Mouse (Mus musculus) urinary bladder, postnatal 10 days (tissue): ENCODE data around the gene Itga11.
"Not testable (repeated sequence)": the region's sequence is repeated elsewhere in the genome, so short reads cannot be mapped to it uniquely, and the experiment has no call there.

ENCODE experiments used
- DNase-seq: peaks from one replicate; pipeline ENCODE4 v3.0.0; 2022; ENCODE audit warnings: low spot score

Gene Itga11

DNA sequence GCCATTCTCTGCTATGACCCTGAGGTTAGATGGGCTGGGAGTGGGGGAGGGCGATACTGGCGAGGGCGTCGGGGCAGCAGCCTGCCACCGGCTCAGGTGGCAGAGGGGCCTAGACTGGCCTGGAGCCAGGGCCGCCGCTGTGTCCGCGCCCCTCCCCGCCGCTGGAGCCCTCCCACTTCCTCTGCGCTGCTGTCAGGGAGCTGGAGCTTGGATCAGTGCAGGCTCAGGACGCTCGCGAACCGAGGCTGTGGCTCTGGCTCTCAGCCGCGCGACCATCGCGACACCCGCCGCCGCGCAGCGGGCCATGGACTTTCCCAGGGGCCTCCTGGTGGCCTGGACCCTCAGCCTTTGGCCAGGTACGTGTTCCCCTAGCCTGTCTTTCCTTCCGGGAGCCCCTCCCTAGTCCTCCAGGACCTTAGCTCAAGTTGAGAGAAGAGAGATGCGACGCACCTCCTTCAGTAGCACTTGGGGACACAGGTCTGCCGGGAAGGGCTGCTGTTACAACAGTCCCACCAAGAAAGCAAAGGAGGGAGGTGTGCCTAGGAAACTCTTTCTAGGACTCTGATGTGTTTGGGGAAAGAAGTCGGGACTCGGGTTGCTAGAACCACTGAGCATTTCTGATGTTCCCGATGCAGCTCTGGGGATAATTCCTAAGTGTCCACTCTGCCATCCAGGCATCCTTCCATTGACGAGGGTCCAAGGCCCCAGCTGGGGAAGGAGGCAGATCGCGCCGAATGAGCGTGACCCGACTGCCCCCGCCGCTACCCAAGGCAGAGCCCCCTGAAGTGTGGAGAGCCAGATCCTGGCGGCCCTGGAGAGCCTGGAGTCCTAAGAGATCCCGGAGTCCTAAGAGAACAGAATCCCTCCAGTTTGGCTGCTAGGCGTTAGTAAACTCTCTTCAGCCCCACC is at the start of gene Itga11:
Gene Itga11 (plus strand): TSS at position 186 of the 909 bp plus-strand sequence.
- no peak for DNase-seq

DNA sequence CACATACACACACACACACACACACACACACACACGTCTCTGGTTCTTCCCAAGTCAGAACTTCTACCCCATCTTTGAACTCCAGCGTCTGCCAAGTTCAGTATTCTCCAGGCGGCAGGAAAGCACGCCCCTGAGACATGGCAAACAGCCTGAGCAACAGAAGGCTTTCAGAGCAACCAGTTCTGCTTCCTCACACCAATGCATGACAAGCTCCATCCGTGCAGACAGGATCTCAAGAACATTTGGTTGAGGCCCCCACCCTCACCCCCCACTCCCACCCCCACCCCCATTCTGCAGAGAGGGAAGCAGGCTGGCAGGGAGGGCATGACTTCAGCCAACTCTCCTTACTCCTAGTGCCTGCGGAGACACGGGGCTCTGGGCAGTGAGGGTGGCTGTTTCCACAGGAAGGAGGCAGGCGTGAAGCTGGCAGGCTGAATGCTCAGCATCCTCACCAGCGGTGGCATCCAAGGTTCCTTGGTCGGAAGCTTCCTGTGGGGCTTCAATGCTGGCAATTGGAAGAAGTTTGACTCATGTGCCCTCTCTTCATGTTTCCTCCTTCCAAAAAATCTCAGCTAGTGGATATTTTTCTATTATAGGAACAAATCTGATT is 46.9 kb upstream of the Itga11 start:
- no peak for DNase-seq

DNA sequence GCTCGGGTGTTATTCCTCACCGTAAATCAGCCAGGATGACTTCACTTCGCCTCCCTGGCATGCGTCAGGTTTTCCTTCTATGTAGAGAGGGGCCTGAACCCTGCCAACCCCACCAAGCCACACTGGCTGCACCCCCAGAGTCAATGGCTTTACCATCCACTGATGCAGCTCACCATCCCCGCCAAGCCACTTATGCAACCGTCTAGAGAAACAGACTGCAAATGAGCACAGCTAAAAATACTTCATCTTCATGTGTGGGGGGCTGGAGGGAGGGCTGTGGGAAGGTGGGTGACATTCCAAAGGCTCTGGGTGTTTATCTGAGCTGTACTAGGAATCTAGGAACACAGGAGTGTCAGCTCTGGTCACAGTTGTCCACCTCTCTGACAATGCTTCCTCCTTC is 45.2 kb upstream of the Itga11 start:
- no peak for DNase-seq

DNA sequence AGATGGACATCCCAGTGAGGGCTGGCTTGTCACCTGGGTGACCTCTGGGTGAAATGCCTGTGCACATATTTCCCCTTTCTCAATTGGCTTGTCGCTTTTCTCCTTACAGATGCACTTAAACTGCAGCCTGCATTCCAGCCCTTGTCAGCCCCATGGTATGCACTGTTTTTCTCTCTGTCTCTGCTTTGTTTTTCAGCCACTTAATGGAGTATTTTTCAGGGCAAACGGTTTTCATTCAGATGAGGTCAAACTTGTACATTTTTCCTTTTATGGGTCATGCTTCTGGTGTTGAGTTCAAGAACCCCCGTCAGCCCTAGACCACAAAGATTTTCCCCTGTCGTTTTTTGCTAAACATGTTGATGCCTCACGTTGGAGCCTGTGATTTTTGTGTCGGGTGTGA is 39.6 kb upstream of the Itga11 start:
- no peak for DNase-seq

DNA sequence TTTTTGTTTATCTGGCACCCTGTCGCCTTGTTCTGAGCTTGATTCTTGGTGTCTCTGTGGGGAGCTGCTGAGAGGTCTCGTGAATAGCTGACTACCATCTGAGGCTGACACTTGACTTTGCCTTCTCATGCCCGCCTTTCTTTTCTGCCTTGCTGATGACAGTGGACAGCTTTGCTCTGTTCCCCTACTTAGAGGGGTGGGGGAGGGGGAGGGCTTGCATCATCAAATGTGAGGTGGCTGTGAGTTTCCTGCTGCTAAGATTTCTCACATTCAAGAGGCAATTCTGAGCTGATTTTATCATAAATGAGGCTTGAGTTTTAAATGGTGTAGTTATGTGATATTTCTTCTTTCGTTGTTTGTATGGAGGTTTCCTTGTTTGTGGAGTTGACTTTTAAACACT is 37.9 kb upstream of the Itga11 start:
- DNase-seq, result no peak

DNA sequence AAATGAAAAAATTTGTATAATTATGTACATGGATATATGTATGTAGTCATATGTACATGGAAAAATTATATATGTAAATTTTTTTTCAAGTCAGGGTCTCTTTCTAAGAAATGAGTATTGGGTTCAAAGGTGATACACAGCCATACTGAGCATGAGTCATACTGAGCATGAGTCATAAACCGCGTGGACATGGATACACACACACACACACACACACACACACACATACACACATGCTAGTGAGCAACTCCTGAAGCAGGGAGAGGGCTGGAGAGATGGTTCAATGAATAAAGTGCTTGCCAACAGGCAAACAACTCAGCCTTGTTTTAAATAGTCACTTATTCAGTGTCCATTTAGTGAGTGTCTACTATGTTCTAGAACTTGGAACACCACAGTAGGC is 37.4 kb upstream of the Itga11 start:
- no peak for DNase-seq

DNA sequence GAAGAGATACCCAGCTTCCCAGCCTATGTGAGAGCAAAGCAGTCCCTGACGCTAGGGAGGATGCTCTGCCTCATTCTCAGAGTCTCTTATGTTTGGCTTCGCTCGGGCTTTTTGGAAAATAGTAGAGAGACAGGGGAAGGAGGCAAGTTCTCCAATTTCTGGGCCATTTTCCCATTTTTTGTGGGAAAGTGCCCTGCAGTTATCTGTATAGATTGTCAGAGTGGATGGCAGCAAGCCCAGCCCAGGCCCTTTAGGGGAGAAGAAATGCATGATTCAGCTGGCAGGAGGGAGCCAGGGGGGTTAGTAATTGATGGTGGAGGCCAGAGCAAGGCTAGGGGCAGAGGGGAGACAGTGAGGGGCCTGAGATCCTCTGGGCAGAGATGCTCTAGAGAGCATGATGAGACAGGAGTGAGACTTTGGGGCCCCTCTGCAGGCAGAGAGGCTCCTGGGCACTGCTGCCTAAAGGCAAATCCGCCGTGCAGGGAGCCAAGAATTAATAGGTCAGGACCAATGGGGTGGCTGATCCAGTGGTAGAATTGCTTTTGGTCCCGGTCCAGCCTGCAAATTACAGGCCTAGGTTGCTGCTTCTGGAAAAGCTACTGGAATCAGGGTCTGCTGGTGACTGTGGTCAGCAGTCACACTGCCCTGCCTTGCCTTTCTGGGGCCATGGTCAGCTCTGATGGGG is 31.8 kb upstream of the Itga11 start:
- DNase-seq, result no peak

DNA sequence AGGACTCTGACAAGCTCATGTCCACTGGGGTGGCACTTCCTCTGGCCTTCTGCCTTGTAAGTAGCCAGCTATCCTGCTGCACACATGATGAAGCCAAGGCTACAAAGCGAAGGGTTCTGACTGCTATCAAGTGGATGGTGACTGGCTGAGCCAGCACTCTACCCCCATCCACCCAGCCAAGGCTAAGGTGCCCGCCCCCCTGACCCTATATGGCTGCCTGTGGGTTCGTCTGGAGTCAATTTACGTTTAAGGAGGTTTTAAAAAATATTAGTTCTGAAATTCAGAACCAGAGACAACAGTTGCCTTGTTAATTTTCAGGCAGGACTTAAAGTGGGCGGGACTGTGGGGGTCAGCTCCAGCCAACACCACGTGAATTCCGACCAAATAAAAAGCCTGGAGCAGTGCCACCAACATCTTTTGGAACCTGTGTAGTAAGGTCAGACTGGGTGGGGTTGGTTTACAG is 30.9 kb upstream of the Itga11 start:
- no peak for DNase-seq

DNA sequence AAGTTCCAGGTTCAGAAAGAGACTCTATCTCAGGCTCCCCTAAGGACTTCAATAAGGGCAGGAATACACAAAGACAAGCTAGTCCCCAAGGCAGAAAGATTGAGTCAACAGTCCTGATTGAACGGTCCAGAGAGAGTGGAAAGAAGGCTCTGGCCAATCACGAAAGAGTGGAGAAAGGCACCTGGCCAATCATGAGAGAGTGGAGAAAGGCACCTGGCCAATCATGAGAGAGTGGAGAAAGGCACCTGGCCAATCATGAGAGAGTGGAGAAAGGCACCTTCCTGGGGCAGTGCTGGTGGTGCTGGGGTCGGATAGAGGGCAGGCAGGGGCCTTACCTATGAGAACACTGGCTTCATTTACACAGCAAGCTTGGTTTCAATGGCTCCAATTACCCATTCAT is 28.2 kb upstream of the Itga11 start:
- DNase-seq, result no peak

DNA sequence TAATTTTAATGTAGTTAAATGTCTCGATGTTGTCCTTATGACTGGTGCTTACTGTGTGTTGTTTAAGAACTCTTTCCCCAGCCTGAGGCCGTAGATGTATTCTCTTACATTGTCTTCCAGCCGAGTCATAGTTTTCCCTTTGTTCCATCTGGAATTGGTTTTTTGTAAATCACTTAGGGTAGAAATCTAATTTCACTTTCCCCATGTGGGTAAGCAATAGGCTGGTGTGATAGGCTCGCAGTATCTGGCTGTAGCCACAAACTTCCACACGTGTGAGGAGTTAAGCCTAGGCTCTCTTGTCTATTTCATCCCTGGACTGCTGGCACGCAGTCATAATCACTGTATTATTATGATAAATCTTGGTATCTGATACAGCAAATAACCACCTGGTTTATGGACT is 26.9 kb upstream of the Itga11 start:
- DNase-seq, result no peak

DNA sequence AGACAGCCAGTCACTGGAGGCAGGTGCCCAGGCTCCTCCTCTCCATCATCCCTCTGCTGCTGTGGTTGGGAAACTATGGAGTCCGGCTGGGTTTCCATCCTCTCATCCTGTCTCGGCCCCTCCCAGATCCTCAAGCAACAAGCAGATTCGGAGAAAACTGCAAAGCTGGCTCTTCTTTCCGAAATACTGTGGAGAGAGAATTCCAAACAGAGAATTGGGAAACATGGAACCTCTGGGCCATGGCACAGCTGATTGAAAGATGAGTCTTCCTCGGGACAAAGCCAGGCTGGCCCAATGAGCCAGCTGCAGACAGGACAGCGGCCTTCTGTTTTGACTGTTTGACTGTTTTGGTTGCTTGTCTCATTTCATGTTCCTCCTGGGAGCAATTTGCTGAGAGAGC is 23.3 kb upstream of the Itga11 start:
- no peak for DNase-seq

DNA sequence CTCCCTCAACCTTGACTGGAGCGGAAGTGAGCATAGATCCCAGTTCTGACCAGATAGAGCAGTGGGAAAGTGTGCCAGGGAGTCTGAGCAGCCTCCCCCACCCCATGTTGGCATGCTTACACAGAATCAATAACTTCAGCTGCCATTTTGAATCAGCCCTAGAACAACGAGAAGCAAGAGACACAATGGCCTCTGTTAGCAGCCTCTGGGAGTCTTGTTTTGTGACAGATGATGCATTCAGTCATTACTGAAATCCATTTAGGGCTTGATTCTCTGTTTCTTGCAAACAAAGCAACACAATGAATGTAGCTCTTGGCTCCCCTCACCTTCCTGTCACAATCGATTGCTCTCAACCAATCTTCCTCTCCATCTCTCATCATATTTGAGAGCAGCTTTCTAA is 19.6 kb upstream of the Itga11 start:
- no peak for DNase-seq

DNA sequence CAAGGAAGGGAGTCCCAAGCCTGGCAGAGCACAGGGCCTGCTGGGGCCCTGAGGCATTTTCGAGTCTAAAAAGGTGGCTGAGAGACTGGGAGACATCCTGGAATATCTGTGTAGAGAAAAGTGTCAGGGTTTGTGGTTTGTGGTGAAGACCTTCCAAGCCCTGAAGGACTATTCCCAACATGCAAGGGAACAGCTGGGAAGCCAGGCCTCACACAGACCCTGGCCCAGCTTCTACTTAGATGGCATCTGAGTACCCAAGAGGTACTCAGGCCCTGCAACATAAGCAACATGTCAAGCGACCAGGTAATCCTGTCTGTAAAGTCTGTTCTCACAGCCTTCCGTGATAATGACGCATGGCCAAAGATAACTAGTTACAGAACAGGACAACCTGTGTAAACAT is 18.6 kb upstream of the Itga11 start:
- no peak for DNase-seq

DNA sequence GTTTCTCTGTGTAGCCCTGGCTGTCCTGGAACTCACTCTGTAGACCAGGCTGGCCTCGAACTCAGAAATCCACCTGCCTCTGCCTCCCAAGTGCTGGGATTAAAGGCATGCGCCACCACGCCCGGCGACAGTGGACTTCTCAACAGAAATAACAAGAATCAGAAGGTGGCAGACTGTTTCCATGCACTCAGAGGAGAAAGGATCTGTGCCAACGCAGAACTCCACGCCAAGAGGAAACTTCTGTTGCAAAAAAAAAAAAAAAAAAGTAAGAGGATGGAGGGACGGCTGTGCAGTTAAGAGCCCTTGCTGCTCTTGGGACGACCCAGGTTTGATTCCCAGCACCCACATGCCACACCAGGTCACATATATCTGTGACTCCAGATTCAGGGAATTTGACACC is 16.7 kb upstream of the Itga11 start:
- not testable (repeated sequence) for DNase-seq

DNA sequence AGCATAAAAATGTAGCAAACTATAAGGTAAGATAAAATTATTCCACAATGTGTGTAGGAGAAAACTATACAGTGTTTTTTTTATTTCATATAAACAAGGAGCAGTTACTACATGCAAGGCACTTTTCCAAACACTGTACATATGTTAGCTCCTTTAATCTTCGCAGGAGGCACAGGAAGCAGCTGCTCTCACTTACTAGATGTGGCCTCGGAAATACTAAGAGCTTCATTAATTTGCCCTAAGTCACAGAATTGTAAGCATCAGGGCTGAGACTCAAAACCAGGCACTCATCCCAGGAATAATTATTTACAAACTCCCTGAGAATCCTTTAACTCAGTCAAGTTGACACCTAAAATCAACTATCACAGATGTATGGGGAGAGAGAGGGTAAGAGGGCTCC is 14.2 kb upstream of the Itga11 start:
- DNase-seq, result no peak

DNA sequence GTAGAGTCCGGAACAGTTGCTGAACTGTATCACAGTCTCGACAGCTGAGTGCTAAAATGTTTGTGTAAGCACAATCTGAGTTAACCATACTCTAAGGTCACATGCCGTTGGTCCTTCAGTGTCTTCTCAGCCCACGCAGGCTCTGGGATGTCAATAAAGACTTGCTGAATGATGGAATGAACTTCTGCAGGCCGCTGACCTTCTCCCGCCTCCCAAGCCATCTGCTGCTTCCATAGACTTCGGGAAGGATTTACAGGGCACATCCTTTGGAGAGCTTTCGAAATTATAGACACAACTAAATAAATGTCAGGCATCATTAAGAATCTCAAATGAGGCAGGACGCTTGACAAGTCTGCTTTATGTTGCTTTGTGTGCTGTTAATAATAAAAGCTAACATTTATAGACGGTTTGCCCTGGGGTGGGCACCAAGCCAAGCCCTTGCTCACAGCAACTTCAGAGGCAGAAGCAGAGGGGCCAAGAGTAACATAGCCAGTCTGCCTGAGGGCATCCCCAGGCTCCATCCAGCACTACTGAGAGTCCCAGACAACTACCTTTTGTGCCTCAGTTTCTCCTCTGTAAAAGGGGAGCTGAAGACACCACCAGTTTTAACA is 13.4 kb upstream of the Itga11 start:
- no peak for DNase-seq

DNA sequence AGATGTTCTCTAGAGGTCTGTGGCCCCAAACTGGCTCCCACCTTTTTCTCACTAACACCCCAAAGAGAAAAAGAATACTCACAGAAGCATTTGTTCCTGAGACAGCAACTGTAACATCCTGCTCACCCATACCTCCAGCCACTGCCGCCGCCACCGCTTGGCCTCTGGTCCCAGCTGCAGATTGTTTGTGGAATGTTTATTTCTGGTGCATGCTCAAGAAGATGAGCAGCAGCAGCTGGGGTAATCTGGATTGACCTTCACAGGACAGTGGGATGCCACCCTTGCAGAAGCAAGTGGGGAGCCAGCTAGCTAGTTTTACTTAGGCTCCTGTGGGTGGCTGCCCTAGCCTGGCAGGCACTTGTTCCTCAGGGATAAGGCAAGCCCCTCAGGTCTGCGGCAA is 11.7 kb upstream of the Itga11 start:
- DNase-seq, result no peak

DNA sequence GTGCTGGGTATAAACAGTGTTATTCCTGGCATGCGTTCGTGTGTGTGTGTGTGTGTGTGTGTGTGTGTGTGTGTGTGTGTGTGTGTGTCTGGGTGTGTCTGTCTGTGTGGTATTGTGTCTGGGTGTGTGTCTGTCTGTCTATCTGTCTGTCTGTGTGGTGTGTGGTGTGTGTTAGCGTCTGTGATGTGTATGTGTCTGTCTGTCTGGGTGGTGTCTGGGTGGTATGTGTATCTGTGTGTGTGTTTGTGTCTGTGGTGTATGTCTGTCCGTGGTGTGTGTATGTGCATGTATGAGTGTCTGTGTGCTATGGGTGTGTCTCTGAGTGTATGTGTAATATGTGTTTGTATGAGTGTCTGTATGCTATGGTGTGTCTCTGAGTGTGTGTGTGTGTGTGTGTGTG is 9.1 kb upstream of the Itga11 start:
- no peak for DNase-seq

DNA sequence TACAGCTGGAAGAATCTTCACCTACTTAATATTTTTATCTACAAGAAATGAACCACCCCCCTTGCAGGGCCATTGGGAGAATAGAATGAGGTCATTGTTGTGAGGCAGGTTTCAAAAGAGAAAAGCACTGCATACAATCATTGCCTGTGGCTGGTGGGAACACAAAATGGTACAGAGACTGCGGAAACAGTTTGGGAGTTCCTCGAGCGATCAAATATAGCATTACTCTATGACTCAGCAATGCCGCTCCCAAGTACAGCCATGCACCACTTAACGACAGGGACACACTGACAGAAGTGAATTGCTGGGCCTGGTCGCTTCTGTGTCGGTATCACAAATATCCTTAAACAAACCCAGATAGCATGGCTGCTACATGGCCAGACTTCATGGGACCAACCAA is 4.4 kb upstream of the Itga11 start:
- no peak for DNase-seq

DNA sequence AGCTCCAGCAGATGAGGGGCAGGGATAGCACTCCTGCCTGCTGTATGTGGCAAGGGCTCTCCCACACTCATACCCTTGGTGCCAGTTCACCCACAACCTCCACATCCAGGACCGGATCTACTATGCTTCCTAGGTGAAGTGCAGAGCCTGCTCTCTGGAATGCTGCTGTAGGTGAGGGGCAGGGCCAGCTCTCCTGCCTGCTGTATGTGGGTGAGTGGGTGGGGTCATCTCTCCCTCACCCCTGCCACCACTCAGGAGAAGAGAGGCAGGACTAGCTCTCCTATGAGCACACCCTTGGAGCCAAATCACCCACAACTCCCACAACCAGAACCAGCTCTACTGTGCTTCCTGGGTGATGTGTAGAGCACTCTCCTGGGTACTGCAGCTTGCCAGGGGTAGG is 2.5 kb upstream of the Itga11 start:
- DNase-seq, result no peak

DNA sequence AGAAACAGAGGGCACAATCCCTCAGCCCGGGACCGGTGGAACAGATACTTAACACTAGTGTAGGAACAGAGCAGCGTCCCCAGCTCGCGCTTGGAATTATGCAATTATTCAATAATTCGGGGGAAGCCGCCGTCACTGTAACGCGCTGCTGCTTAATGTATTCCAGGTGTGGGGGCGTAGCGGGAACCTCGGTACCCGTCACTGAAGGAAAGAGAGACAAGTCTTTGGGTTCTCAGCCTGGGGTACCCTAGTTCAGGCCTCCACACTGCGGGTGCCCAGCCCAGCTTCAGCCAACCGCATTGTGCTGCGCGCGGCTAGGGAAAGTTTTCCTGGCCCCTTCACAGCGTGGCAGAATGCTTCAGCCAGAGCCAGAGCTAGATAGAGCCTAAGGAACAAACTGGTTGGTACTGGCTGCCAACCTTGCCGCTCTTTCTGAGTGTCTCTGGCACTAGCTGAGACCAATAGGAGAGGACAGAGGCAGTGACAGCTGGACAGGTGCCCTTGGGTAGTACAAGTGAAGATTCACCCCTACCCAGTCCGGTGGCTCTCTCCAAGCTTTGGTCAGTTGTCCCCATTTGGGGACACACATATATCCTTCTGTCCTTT is 1.0 kb downstream of the Itga11 start:
- no peak for DNase-seq

DNA sequence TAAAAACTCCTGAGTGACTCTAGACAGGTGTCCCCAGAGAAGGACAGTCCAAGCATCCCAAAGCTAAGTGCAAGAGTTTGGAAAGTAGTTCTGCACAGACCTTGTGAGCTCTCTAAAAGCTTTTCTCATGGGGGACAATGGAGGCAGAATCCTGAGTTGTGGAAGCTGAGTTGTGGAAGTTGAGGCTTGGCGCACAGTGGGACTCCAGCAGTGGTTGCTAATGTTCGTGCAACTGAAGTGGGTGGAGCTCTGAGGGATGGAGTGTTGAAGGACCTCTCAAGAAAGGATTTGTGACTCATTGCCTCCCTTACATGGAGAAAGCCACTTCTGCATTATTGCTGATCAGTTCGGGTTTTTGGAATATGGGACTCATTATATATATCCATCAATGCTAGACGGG is 1.8 kb downstream of the Itga11 start:
- DNase-seq, result no peak
